Mouse (Mus musculus) liver, embryonic 11.5 days (tissue): ENCODE data around the gene Srpk1. TPM values are rescaled to one million over a fixed set of nuclear protein-coding genes. Genes with fewer than 3 reads are reported as not detected.

Experiments
- ATAC-seq: fragments of 200-750 bp; cut with Nextera tagmentation; replicated peaks from 2 replicates; pipeline ENCODE4 v1.8.0; 2017; ENCODE audit warnings: moderate number of reproducible peaks, mild to moderate bottlenecking, moderate TSS enrichment, moderate library complexity; ENCODE audit not compliant: low FRiP score
- DNase-seq: peaks from one replicate; pipeline ENCODE4 v3.0.0-alpha.2; 2017; ENCODE audit warnings: low spot score
- H3K27ac ChIP-seq: fragments of 300-500 bp; sonication (generic); 2 replicates; pipeline ENCODE4 v1.5.1; 2014; ENCODE audit warnings: mild to moderate bottlenecking, low read depth, low read length, control low read depth
- H3K27me3 ChIP-seq: fragments of 300-500 bp; sonication (generic); replicated peaks from 2 replicates; pipeline ENCODE4 v1.6.1; 2014; ENCODE audit warnings: low read length, mixed read lengths; ENCODE audit not compliant: control insufficient read depth, insufficient read depth
- H3K36me3 ChIP-seq: fragments of 300-500 bp; sonication (generic); 2 replicates; pipeline ENCODE4 v1.6.1; 2014; ENCODE audit warnings: mild to moderate bottlenecking, low read length, moderate library complexity, mixed read lengths; ENCODE audit not compliant: control insufficient read depth, insufficient read depth
- H3K4me1 ChIP-seq: fragments of 300-500 bp; sonication (generic); replicated peaks from 2 replicates; pipeline ENCODE4 v1.6.1; 2014; ENCODE audit warnings: low read length, mixed read lengths; ENCODE audit not compliant: control insufficient read depth, insufficient read depth
- H3K4me2 ChIP-seq: fragments of 300-500 bp; sonication (generic); 2 replicates; pipeline ENCODE4 v1.6.1; 2014; ENCODE audit warnings: mild to moderate bottlenecking, control low read depth, moderate library complexity
- H3K4me3 ChIP-seq: fragments of 300-500 bp; sonication (generic); 2 replicates; pipeline ENCODE4 v1.5.1; 2014; ENCODE audit warnings: low read depth, low read length, control low read depth
- H3K9ac ChIP-seq: fragments of 300-500 bp; sonication (generic); 2 replicates; pipeline ENCODE4 v1.6.1; 2014; ENCODE audit warnings: low read depth, low read length, control low read depth
- H3K9me3 ChIP-seq: fragments of 300-500 bp; sonication (generic); 2 replicates; pipeline ENCODE4 v1.6.1; 2016; ENCODE audit warnings: low read length, inconsistent platforms, mixed read lengths; ENCODE audit not compliant: control insufficient read depth
- WGBS: fragments of 180-500 bp; shearing (Covaris S2); extraction: QIAGEN DNeasy Blood & Tissue Kit; methylation state at CpG from one replicate; pipeline ENCODE4 v1.1.7; 2014; 5-methylcytosine and 5-hydroxymethylcytosine counted together
- polyA plus RNA-seq: library from polyadenylated mRNA; unstranded; fragments of >200 nt; fragmentation: Nextera tagmentation; extraction: Ambion mirVana; gene quantifications from 2 replicates; pipeline ENCODE4 v1.2.1, GENCODE M21; 2014

Srpk1 gene
- polyA plus RNA-seq, 1 experiment from 2014 or later, result 92.7 TPM

DNA sequence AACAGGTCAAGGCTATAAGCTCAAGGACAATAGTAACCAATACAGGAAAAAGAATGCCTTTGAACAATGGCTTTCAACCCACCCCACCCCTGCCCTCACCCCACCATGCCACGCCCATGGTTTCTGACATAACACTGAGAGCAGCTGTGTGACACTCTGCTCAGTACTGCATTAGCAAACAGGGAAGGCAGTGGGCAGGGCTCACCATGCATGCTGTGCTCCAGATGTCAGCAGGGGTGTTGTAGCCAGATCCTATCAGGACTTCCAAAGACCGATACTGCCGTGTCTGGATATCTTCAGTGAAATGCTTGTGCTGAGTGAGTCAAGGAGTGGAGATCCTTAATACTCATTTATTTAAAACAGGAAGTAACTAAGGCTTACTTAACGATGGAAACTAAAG lies 28.5 kb downstream of the Srpk1 start:
- peaks cover 46% of the 10 kb centered on the region for H3K36me3 ChIP-seq
- H3K9ac ChIP-seq, result no peak overlapping the region
- no peak overlapping the region for H3K27ac ChIP-seq
- H3K27me3 ChIP-seq, result no peaks in the 10 kb centered on the region
- ATAC-seq, result no peak
- 63% methylated on average over 4 of the region's 4 CpGs for WGBS
- H3K4me1 ChIP-seq, result no peaks in the 10 kb centered on the region
- no peak overlapping the region for H3K4me2 ChIP-seq
- no peak for DNase-seq
- no peak overlapping the region for H3K4me3 ChIP-seq
- no peaks in the 10 kb centered on the region for H3K9me3 ChIP-seq

DNA sequence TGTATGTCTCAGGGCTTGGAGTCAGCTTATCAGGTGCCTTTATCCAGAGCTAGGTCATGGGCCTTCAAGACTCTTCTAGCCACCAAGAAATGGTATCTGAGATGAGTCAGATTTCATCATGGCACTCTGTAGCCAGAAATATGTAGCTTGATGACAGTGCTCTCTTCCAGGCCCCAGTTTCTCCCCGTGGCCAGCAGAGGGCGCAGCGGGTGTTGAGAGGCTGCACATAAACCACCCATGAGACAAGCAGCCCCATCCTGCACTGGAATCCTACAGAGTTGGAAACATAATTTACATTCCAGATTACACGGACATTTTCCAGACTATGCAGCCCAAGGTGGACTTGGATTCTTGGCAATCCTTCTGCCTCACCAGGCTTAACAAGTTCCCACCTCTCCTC lies 29.5 kb downstream of the Srpk1 start:
- Histone ChIP-seq H3K4me2 (no peak overlapping the region), H3K9ac (no peak overlapping the region), H3K27ac (no peak overlapping the region), H3K4me1 (no peaks in the 10 kb centered on the region), H3K4me3 (no peak overlapping the region), H3K36me3 (peaks cover 51% of the 10 kb centered on the region), H3K9me3 (no peaks in the 10 kb centered on the region), H3K27me3 (no peaks in the 10 kb centered on the region)
- ATAC-seq, result no peak
- DNase-seq, result peak; percentile 73
- WGBS, result 26% methylated on average over 4 of the region's 4 CpGs

DNA sequence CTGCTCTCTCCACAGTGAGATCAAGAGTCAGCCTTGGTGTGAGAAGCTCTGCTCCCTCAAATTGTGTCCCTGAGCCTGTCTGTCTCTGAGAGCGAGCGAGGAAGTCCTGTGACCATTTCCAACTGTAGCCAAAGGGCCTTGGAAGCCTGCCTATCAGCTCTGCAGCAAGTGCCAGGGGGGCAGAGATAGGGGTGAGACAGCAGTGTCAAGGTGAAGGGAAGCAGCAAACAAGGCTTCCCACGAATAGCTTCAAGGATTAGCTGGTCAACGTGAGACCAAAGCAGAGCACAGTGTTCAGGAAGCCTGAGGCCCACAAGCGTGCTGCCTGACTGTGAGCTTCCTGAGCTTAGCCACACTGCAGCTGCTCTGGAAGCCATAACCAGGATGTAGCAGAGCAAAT lies 31.0 kb downstream of the Srpk1 start:
- Histone ChIP-seq H3K27ac (no peak overlapping the region), H3K4me3 (no peak overlapping the region), H3K9me3 (no peaks in the 10 kb centered on the region), H3K9ac (no peak overlapping the region), H3K4me1 (no peaks in the 10 kb centered on the region), H3K27me3 (no peaks in the 10 kb centered on the region), H3K4me2 (no peak overlapping the region), H3K36me3 (peaks cover 50% of the 10 kb centered on the region)
- ATAC-seq, result no peak
- DNase-seq, result no peak
- 88% methylated on average over 5 of the region's 5 CpGs for WGBS

DNA sequence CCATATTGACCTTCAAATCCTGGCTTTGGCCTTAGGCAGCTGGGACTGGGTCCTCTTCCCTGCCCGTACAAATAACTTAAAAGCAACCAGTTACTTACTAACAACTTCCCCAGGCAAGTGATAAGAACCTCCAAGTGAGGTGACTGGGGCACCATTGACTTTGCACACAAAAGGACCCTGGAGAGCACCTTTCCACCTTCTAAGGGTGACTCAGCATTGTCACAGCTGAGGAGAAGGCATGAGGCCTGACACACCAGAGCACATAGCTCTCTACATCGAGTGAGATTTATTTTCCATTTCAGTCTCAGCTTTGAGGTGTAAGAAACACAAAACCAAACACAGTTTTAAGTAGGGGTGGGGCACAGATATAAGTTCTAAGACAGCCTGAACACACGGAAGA lies 31.9 kb downstream of the Srpk1 start:
- 80% methylated on average over 3 of the region's 3 CpGs for WGBS
- no peak overlapping the region for H3K4me2 ChIP-seq
- H3K9me3 ChIP-seq, result no peaks in the 10 kb centered on the region
- H3K4me1 ChIP-seq, result no peaks in the 10 kb centered on the region
- no peak overlapping the region for H3K27ac ChIP-seq
- no peaks in the 10 kb centered on the region for H3K27me3 ChIP-seq
- ATAC-seq, result no peak
- no peak for DNase-seq
- H3K9ac ChIP-seq, result no peak overlapping the region
- H3K36me3 ChIP-seq, result peaks cover 49% of the 10 kb centered on the region
- no peak overlapping the region for H3K4me3 ChIP-seq

DNA sequence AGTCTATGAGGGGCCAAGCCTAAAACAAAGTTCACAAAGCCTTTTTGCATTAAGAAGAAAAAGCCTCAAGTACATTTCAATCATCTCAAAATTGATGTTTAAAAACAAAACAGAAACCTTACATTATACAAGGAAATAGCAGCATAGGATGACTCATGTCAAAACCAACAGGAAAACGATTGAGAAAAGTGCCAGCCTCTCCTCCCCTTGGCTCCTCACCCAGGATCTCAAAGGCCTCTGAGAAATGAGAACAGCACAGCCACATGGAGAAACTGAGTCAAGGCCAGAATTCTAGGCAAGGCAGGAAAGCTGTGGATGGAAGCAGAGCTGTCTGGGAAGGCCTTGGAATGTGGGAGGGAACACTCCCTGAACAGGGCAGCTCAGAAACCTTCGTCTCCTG lies 33.9 kb downstream of the Srpk1 start:
- Histone ChIP-seq H3K36me3 (peaks cover 44% of the 10 kb centered on the region), H3K9ac (no peak overlapping the region), H3K4me2 (no peak overlapping the region), H3K4me3 (no peak overlapping the region), H3K4me1 (no peaks in the 10 kb centered on the region), H3K27me3 (no peaks in the 10 kb centered on the region), H3K27ac (no peak overlapping the region), H3K9me3 (no peaks in the 10 kb centered on the region)
- DNase-seq, result no peak
- 86% methylated on average over 2 of the region's 2 CpGs for WGBS
- ATAC-seq, result no peak

GRCm38 (mm10) chr17:28586509-28586908 lies 36.0 kb downstream of the Srpk1 start:
- Histone ChIP-seq H3K4me1 (no peaks in the 10 kb centered on the region), H3K27me3 (no peaks in the 10 kb centered on the region), H3K9me3 (no peaks in the 10 kb centered on the region), H3K36me3 (peaks cover 32% of the 10 kb centered on the region), H3K9ac (no peak overlapping the region), H3K4me3 (no peak overlapping the region), H3K4me2 (no peak overlapping the region), H3K27ac (no peak overlapping the region)
- DNase-seq (no peak), ATAC-seq (no peak)
- WGBS, result 80% methylated on average over 3 of the region's 3 CpGs

DNA sequence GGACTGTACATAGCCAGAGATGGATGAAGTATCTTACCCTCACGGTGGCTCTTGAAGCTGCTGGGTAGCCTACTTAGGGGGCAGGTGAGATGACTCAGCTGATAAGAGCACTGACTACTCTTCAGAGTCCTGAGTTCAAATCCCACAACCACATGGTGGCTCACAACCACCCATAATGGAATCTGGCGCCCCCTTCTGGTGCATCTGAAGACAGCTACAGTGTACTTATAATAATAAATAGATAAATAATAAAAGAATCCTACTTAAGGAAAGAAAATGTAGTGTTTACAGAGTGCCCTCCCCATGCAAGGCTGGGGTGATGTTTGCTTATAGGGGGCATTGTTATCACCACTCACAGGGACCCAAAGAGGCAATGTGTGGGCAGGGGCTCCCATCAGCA lies 41.5 kb downstream of the Srpk1 start:
- Histone ChIP-seq H3K4me2 (no peak overlapping the region), H3K36me3 (no peaks in the 10 kb centered on the region), H3K27me3 (peaks cover 3% of the 10 kb centered on the region; the same call in 1 of the 2 replicates), H3K4me3 (no peak overlapping the region), H3K4me1 (0 out of 2 replicates have a peak, but pooled peaks cover 2% of the 10 kb centered on the region), H3K27ac (no peak overlapping the region), H3K9ac (no peak overlapping the region), H3K9me3 (no peaks in the 10 kb centered on the region)
- no peak for ATAC-seq
- 51% methylated on average over 2 of the region's 2 CpGs for WGBS
- no peak for DNase-seq

GRCm38 (mm10) chr17:28580396-28580795 lies 42.1 kb downstream of the Srpk1 start:
- DNase-seq (peak; percentile 76), ATAC-seq (no peak; the same call in 1 of the 2 replicates)
- Histone ChIP-seq H3K9ac (no peak overlapping the region), H3K4me2 (no peak overlapping the region), H3K27ac (no peak overlapping the region), H3K9me3 (no peaks in the 10 kb centered on the region), H3K4me3 (no peak overlapping the region), H3K36me3 (no peaks in the 10 kb centered on the region), H3K27me3 (peaks cover 6% of the 10 kb centered on the region; the same call in 1 of the 2 replicates), H3K4me1 (0 out of 2 replicates have a peak, but pooled peaks cover 2% of the 10 kb centered on the region)
- 7% methylated on average over 9 of the region's 9 CpGs for WGBS

GRCm38 (mm10) chr17:28575244-28576125 lies 47.0 kb downstream of the Srpk1 start, which contains the start of gene Lhfpl5:
TSS of gene Lhfpl5 (plus strand) at chr17:28575641.
- Histone ChIP-seq H3K36me3 (no peaks in the 10 kb centered on the region), H3K4me1 (0 out of 2 replicates have a peak, but pooled peaks cover under 1% of the 10 kb centered on the region), H3K27me3 (peaks cover 6% of the 10 kb centered on the region; the same call in 1 of the 2 replicates), H3K4me2 (peak within 1 kb of the TSS; percentile 58), H3K9ac (no peak within 1 kb of the TSS), H3K9me3 (no peaks in the 10 kb centered on the region), H3K4me3 (peak within 1 kb of the TSS; percentile 36), H3K27ac (no peak within 1 kb of the TSS)
- DNase-seq (peak; percentile 79), ATAC-seq (peak; percentile 66; the same call in 1 of the 2 replicates)
- 16% methylated on average over 50 of the region's 50 CpGs for WGBS
